Mouse (Mus musculus) embryonic facial prominence, embryonic 15.5 days (tissue): ENCODE results near the gene Nol11. TPM values are rescaled to one million over a fixed set of nuclear protein-coding genes. Genes with fewer than 3 reads are reported as not detected.

Source experiments
- ATAC-seq: fragments of 200-750 bp; cut with Nextera tagmentation; 2 replicates; pipeline ENCODE4 v1.8.0; 2017; ENCODE audit warnings: low read depth, moderate TSS enrichment; ENCODE audit not compliant: insufficient number of reproducible peaks, low FRiP score, low TSS enrichment
- H3K27ac ChIP-seq: fragments of 300-500 bp; sonication (generic); replicated peaks from 2 replicates; pipeline ENCODE4 v1.5.1; 2015; ENCODE audit warnings: mild to moderate bottlenecking, inconsistent platforms
- H3K27me3 ChIP-seq: fragments of 300-500 bp; sonication (generic); 2 replicates; pipeline ENCODE4 v1.6.1; 2015; ENCODE audit warnings: inconsistent platforms
- H3K36me3 ChIP-seq: fragments of 300-500 bp; sonication (generic); 2 replicates; pipeline ENCODE4 v1.6.1; 2015; ENCODE audit warnings: mild to moderate bottlenecking, inconsistent platforms
- H3K4me1 ChIP-seq: fragments of 300-500 bp; sonication (generic); 2 replicates; pipeline ENCODE4 v1.6.1; 2015; ENCODE audit warnings: inconsistent platforms
- H3K4me2 ChIP-seq: fragments of 300-500 bp; sonication (generic); replicated peaks from 2 replicates; pipeline ENCODE4 v1.6.1; 2015; ENCODE audit warnings: mild to moderate bottlenecking, inconsistent platforms
- H3K4me3 ChIP-seq: fragments of 300-500 bp; sonication (generic); replicated peaks from 2 replicates; pipeline ENCODE4 v1.5.1; 2015; ENCODE audit warnings: mild to moderate bottlenecking, inconsistent platforms
- H3K9ac ChIP-seq: fragments of 300-500 bp; sonication (generic); 2 replicates; pipeline ENCODE4 v1.6.1; 2015; ENCODE audit warnings: inconsistent platforms
- H3K9me3 ChIP-seq: fragments of 300-500 bp; sonication (generic); replicated peaks from 2 replicates; pipeline ENCODE4 v1.6.1; 2016; ENCODE audit warnings: inconsistent platforms
- WGBS: fragments of 180-500 bp; shearing (Covaris S2); methylation state at CpG from one replicate; pipeline ENCODE4 v1.1.7; 2015; 5-methylcytosine and 5-hydroxymethylcytosine counted together
- polyA plus RNA-seq: library from polyadenylated mRNA; unstranded; fragments of >200 nt; fragmentation: Nextera tagmentation; extraction: Ambion mirVana; gene quantifications from 2 replicates; pipeline ENCODE4 v1.2.1, GENCODE M21; 2015

Gene Nol11
- 42.9 and 43.5 TPM in 2 replicates for polyA plus RNA-seq

GRCm38 (mm10) chr11:107188565-107189552 is at the start of gene Nol11:
Gene Nol11, minus strand, starts transcription at chr11:107189381.
- Histone ChIP-seq H3K4me1 (peaks cover 7% of the 10 kb centered on the region), H3K27ac (peak within 1 kb of the TSS; percentile 61), H3K36me3 (peaks cover 25% of the 10 kb centered on the region), H3K4me2 (peak within 1 kb of the TSS; percentile 63), H3K9ac (peak within 1 kb of the TSS; percentile 76), H3K27me3 (no peaks in the 10 kb centered on the region), H3K9me3 (no peaks in the 10 kb centered on the region), H3K4me3 (peak within 1 kb of the TSS; percentile 74)
- WGBS, result under 1% methylated on average over 62 of the region's 62 CpGs
- peak; percentile 94 for ATAC-seq

GRCm38 (mm10) chr11:107238506-107238905 is 49.3 kb upstream of the Nol11 start:
- no peak overlapping the region for H3K4me2 ChIP-seq
- H3K9ac ChIP-seq, result no peak overlapping the region
- 85% methylated on average over 6 of the region's 6 CpGs for WGBS
- H3K9me3 ChIP-seq, result no peaks in the 10 kb centered on the region
- 0 out of 2 replicates have a peak, but pooled peaks cover 5% of the 10 kb centered on the region for H3K36me3 ChIP-seq
- ATAC-seq, result no peak
- no peak overlapping the region for H3K4me3 ChIP-seq
- H3K4me1 ChIP-seq, result no peaks in the 10 kb centered on the region
- H3K27me3 ChIP-seq, result no peaks in the 10 kb centered on the region
- H3K27ac ChIP-seq, result no peak overlapping the region

- no peak overlapping the region for H3K4me3 ChIP-seq
- no peaks in the 10 kb centered on the region for H3K27me3 ChIP-seq
- no peaks in the 10 kb centered on the region for H3K4me1 ChIP-seq
- no peak for ATAC-seq
- H3K9me3 ChIP-seq, result no peaks in the 10 kb centered on the region
- no peak overlapping the region for H3K9ac ChIP-seq
- no peak overlapping the region for H3K27ac ChIP-seq
- no peak overlapping the region for H3K4me2 ChIP-seq
- 87% methylated on average over 4 of the region's 4 CpGs for WGBS
- H3K36me3 ChIP-seq, result 0 out of 2 replicates have a peak, but pooled peaks cover 13% of the 10 kb centered on the region
These were observed 48.4 kb upstream of the Nol11 start for GRCm38 (mm10) chr11:107237532-107237931.

GRCm38 (mm10) chr11:107233252-107233890 is 44.2 kb upstream of the Nol11 start:
- Histone ChIP-seq H3K9ac (no peak overlapping the region), H3K27ac (no peak overlapping the region), H3K27me3 (no peaks in the 10 kb centered on the region), H3K4me1 (no peaks in the 10 kb centered on the region), H3K9me3 (no peaks in the 10 kb centered on the region), H3K4me2 (no peak overlapping the region), H3K36me3 (peaks cover 28% of the 10 kb centered on the region; the same call in 1 of the 2 replicates), H3K4me3 (no peak overlapping the region)
- 0 out of 2 replicates have a peak, but pooled peaks have one; percentile 39 for ATAC-seq
- WGBS, result 89% methylated on average over 5 of the region's 5 CpGs

GRCm38 (mm10) chr11:107230128-107230527 is 40.9 kb upstream of the Nol11 start:
- Histone ChIP-seq H3K4me1 (no peaks in the 10 kb centered on the region), H3K9me3 (no peaks in the 10 kb centered on the region), H3K27ac (no peak overlapping the region), H3K4me3 (no peak overlapping the region), H3K4me2 (no peak overlapping the region), H3K27me3 (no peaks in the 10 kb centered on the region), H3K36me3 (peaks cover 47% of the 10 kb centered on the region), H3K9ac (no peak overlapping the region)
- WGBS, result 68% methylated on average over 10 of the region's 10 CpGs
- no peak for ATAC-seq

- ATAC-seq, result no peak
- no peak overlapping the region for H3K9ac ChIP-seq
- no peak overlapping the region for H3K4me2 ChIP-seq
- H3K4me1 ChIP-seq, result peaks cover 12% of the 10 kb centered on the region; the same call in 1 of the 2 replicates
- H3K9me3 ChIP-seq, result no peaks in the 10 kb centered on the region
- no peaks in the 10 kb centered on the region for H3K27me3 ChIP-seq
- H3K4me3 ChIP-seq, result no peak overlapping the region
- H3K27ac ChIP-seq, result no peak overlapping the region
- 68% methylated on average over 1 of the region's 1 CpGs for WGBS
- H3K36me3 ChIP-seq, result peaks cover 28% of the 10 kb centered on the region
These were observed 37.2 kb upstream of the Nol11 start for GRCm38 (mm10) chr11:107226431-107226830.

GRCm38 (mm10) chr11:107226013-107226412 is 36.8 kb upstream of the Nol11 start:
- Histone ChIP-seq H3K9me3 (no peaks in the 10 kb centered on the region), H3K9ac (no peak overlapping the region), H3K27ac (no peak overlapping the region), H3K27me3 (no peaks in the 10 kb centered on the region), H3K36me3 (peaks cover 25% of the 10 kb centered on the region), H3K4me2 (no peak overlapping the region), H3K4me3 (no peak overlapping the region), H3K4me1 (peaks cover 12% of the 10 kb centered on the region; the same call in 1 of the 2 replicates)
- 86% methylated on average over 10 of the region's 10 CpGs for WGBS
- no peak for ATAC-seq

- no peak overlapping the region for H3K27ac ChIP-seq
- H3K4me2 ChIP-seq, result no peak overlapping the region
- no peaks in the 10 kb centered on the region for H3K27me3 ChIP-seq
- peaks cover 25% of the 10 kb centered on the region for H3K36me3 ChIP-seq
- no peak overlapping the region for H3K4me3 ChIP-seq
- WGBS, result 81% methylated on average over 5 of the region's 5 CpGs
- ATAC-seq, result no peak
- H3K4me1 ChIP-seq, result peaks cover 12% of the 10 kb centered on the region; the same call in 1 of the 2 replicates
- H3K9ac ChIP-seq, result no peak overlapping the region
- H3K9me3 ChIP-seq, result no peaks in the 10 kb centered on the region
These were observed 36.1 kb upstream of the Nol11 start for GRCm38 (mm10) chr11:107225301-107225700.

- peaks cover 12% of the 10 kb centered on the region; the same call in 1 of the 2 replicates for H3K4me1 ChIP-seq
- no peak overlapping the region for H3K4me3 ChIP-seq
- H3K4me2 ChIP-seq, result no peak overlapping the region
- H3K36me3 ChIP-seq, result peaks cover 25% of the 10 kb centered on the region
- WGBS, result 36% methylated on average over 8 of the region's 8 CpGs
- ATAC-seq, result no peak
- no peak overlapping the region for H3K9ac ChIP-seq
- no peaks in the 10 kb centered on the region for H3K9me3 ChIP-seq
- H3K27me3 ChIP-seq, result no peaks in the 10 kb centered on the region
- H3K27ac ChIP-seq, result no peak overlapping the region
These were observed 34.6 kb upstream of the Nol11 start for GRCm38 (mm10) chr11:107223667-107224214.

GRCm38 (mm10) chr11:107223169-107223561 is 34.0 kb upstream of the Nol11 start:
- Histone ChIP-seq H3K27me3 (no peaks in the 10 kb centered on the region), H3K9ac (no peak overlapping the region), H3K4me3 (no peak overlapping the region), H3K36me3 (peaks cover 22% of the 10 kb centered on the region), H3K4me2 (no peak overlapping the region), H3K9me3 (no peaks in the 10 kb centered on the region), H3K4me1 (peaks cover 12% of the 10 kb centered on the region; the same call in 1 of the 2 replicates), H3K27ac (no peak overlapping the region)
- no peak for ATAC-seq
- 26% methylated on average over 1 of the region's 1 CpGs for WGBS
